Mouse (Mus musculus): ENCODE measurements at regions not wholly inside any gene's neighbourhood (a gene's known extent, or its start where the extent isn't known, plus 50 kb on each side); places are given as distances from the start of the nearest gene placed in this dataset.

DNA sequence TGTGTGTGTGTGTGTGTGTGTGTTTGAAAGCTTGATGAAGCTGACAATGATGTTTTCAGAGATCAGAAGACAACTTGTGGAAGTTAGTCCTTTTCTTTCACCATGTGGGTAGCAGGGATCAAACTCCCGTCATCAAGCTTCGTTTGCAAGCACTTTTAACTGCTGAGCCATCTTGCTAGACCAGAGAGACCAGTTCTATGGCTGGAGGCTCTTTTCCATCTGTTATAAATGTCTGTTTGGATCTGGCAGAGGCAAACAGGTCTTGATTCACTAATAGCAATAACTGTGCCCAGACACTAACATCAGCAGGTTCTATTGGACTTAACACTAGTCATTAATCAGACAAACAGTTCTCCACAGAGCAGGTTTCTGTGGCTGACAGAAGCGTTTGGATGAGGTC lies 150.1 kb upstream of the Stmnd1 start:
- no peak for DNase-seq (ENCODE audit: low spot score)

DNA sequence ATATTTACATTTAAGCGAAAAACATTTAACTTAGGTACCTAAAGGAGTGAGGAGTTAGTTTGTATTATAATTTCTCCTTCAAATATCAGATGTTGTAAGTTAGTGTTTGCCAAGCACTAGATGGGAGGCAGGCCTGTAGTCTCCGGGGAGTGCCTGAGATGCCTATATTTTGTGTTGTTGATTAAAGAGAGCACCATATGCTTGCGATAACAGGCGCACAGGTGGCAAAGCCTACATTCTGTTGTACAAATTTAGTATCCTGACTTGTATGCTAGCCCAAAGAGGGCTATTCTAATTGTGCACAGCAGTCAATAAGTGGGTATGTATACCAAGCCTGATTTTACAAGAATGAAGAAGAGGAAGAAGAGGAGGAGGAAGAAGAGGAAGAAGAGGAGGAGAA lies 151.8 kb upstream of the Atxn1 start:
- no peak for DNase-seq (ENCODE audit: low spot score)

DNA sequence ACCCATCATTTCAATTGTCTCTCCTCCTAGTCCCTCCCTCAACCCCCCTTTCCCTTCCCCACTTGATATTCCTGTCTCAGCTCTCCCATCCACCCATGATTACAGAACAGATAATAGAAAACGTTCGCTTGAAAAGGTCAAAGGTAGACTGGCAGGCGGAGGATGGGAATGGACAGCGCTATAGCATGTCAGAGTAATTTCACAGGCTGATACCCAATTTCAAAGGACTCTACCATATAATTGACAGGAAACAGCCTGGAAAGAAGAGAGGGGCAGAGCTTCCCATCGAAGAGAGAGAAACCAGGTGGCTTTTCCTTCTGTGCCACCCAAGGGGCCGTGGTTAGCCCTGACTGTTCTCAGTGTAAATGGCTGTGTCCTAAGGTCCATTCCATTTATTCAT lies 140.2 kb upstream of the Atxn1 start:
- no peak for DNase-seq (ENCODE audit: low spot score)

DNA sequence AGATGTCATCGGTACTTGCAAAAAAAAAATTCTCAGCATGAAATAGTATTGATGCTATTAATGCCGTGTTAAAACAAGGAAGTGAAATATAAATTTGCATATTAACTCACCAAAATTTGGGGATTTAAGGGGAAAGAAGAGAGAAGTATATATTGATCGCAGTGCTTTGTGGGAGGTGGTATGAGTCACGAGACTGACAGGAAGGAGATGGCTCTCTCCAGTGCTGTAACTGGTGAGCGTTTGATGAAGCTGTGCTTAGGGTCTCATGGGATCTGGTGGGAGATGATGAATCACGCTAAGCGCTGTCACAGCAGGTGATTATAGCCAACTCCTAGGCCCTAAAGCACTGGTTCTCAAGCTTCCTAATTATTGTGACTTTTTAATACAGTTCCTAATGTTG lies 133.8 kb upstream of the Atxn1 start:
- DNase-seq (ENCODE audit: low spot score): no peak

- no peak for DNase-seq (ENCODE audit: low spot score)
Measured at GRCm38 (mm10) chr13:46098131-46098530, 133.3 kb upstream of the Atxn1 start.

GRCm38 (mm10) chr13:46096968-46097367 lies 132.2 kb upstream of the Atxn1 start:
- no peak for DNase-seq (ENCODE audit: low spot score)

- no peak for DNase-seq (ENCODE audit: low spot score)
Measured at GRCm38 (mm10) chr13:46096416-46096815, 131.6 kb upstream of the Atxn1 start.

DNA sequence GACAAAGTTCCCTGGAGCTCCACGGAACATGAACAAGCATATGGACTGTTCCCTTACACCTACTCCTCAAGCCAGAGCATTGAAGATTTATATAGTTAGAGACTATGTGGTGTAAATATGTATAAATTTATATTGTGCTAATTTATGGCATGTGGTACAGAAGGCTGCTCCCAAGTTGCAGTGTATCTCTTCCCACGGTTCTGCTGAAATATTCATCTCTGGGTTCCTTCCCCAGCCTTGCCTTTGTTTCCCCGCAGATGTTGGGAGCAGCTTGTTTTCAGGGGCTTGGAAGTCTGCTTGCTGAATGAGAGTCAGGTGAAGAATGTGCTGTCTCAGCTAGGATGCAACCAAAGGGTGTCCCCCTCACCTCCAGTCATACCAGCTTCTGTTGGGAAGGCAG lies 128.0 kb upstream of the Atxn1 start:
- no peak for DNase-seq (ENCODE audit: low spot score)

- no peak for DNase-seq (ENCODE audit: low spot score)
Measured at GRCm38 (mm10) chr13:46091109-46091508, 126.3 kb upstream of the Atxn1 start.

GRCm38 (mm10) chr13:46088237-46088636 lies 123.4 kb upstream of the Atxn1 start:
- no peak for DNase-seq (ENCODE audit: low spot score)

GRCm38 (mm10) chr13:46087663-46088062 lies 122.9 kb upstream of the Atxn1 start:
- no peak for DNase-seq (ENCODE audit: low spot score)

- no peak for DNase-seq (ENCODE audit: low spot score)
Measured at GRCm38 (mm10) chr13:46076879-46077278, 112.1 kb upstream of the Atxn1 start.

- DNase-seq (ENCODE audit: low spot score): no peak
Measured at GRCm38 (mm10) chr13:46071670-46072069, 106.9 kb upstream of the Atxn1 start.

DNA sequence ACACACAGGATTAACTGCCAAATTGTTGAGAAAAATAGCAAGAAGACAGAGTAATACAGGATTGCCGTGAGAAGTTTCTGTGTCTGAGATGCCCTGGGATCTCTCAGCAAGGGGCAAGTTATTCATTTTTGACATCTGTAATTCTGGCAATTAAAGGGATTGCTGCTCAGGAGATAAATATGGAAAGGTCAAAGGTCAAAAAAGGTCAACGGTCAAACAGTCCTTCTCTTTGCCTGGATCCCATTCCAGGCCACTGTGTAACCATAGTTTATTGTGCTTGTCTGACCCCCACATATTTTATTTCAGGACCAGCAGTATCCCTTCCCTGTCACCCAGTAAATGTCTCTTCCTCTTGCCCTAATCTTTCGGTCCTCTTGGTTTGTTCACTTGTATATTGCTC lies 104.8 kb upstream of the Atxn1 start:
- DNase-seq (ENCODE audit: low spot score): no peak

DNA sequence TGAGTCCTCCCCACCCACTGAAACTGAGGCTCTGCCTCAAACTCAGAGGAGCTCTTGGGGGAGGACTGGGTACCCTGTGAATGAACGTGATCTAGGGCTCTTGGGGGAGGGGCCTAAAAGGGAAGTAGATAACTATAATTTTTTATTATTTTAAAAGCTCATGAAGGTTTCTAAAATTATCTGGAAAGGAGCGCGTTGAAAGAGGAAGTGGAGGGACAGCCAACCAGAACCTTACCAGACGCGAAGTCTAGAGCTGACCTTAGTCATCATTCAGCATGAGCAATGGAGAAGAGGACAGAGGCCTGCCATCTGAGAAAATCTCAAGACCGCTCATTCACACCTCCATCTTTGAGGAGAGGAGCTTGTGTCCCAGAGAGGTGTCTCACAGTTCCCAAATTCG lies 98.0 kb upstream of the Atxn1 start:
- DNase-seq (ENCODE audit: low spot score): no peak

GRCm38 (mm10) chr13:46059870-46060269 lies 95.1 kb upstream of the Atxn1 start:
- no peak for DNase-seq (ENCODE audit: low spot score)

DNA sequence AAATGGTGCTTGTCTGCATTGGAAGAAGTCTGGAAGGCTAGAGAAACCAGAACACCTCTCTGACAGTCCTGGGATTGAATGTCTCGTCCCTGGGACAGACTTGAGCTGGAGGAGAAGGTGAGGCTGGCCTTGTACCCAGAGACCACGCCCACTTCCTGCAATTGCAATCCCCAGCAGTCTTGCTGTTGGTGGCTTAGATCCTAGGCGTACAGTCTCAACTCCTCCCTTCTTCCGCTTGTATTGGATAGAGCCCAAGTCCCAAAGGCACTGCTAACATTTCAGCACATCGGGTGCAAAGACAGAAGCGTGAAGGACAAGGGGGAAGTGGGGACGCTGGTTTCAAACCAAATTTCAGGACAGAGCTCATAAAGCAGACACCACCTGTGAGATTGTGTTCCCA lies 94.1 kb upstream of the Atxn1 start:
- no peak for DNase-seq (ENCODE audit: low spot score)

GRCm38 (mm10) chr13:46058341-46058740 lies 93.5 kb upstream of the Atxn1 start:
- DNase-seq (ENCODE audit: low spot score): no peak

DNA sequence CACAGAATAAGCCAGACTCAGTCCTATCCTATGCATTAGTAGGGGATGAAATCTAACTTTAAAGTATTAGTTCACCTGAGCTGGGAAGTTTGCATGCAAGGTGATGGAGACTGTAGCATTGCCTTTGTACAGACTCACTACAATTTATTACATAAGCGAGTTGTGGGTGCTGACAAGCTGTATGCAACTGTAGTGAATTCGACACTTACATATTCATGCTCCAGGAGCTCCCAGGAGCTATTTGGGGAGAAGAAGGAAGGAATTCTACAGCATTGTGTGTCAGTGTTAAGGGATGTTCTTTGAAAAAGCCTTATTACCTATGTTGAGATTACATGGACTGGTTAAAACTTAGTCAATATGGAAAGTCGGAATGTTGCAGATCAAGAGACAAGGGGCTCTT lies 90.6 kb upstream of the Atxn1 start:
- no peak for DNase-seq (ENCODE audit: low spot score)

- no peak for DNase-seq (ENCODE audit: low spot score)
Measured at GRCm38 (mm10) chr13:46043568-46043967, 78.8 kb upstream of the Atxn1 start.

GRCm38 (mm10) chr13:46043016-46043415 lies 78.2 kb upstream of the Atxn1 start:
- DNase-seq (ENCODE audit: low spot score): no peak

DNA sequence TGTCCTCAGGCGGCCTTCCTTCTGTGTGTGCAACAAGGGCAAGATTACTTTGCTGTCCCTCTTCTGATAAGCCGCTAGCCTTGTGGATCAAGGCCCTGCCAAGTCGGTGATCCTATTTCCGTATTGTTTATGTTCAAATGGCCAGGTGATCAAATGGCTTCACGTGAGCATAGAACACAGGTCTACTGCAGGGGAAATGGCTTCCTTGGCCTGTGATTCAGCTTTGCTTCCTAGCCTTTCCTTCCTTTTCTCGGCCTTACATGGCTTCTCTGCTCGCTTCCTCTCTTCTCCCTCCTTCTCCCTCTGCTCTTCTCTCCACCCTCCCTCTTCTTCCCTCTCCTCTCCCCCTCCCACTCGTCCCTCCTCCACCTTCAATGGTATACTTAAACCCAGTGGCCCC lies 77.4 kb upstream of the Atxn1 start:
- no peak for DNase-seq (ENCODE audit: low spot score)

- DNase-seq (ENCODE audit: low spot score): no peak
Measured at GRCm38 (mm10) chr13:46041475-46041874, 76.7 kb upstream of the Atxn1 start.

DNA sequence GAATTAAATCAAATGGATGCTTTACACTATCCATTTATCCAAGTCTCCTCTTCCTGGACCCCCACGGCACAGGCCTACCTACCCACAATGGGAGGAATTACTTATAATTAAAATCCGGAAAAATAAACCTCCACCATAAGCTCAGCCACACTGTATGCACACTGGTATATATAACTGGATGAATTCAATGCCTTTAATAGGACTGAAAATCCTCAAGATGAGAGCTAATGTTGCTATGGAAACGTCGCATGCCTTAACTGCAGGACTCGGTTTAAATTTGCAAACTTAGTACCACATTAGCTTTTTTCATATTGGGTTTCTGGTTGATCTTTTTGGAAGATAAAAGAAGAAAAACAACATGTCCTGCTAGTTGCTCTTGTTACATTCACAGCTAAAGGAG lies 75.3 kb upstream of the Atxn1 start:
- no peak for DNase-seq (ENCODE audit: low spot score)

Measured in ovary, adult 18-20 months (tissue).